Mouse (Mus musculus): ENCODE measurements around the gene Hspd1. TPM values are rescaled to one million over a fixed set of nuclear protein-coding genes. Genes with fewer than 3 reads are reported as not detected.
A peak's percentile ranks its signal among the peaks of the same experiment; 100 is the strongest.

The Hspd1 gene
- polyA plus RNA-seq, 1 experiment = 28.3 TPM

DNA sequence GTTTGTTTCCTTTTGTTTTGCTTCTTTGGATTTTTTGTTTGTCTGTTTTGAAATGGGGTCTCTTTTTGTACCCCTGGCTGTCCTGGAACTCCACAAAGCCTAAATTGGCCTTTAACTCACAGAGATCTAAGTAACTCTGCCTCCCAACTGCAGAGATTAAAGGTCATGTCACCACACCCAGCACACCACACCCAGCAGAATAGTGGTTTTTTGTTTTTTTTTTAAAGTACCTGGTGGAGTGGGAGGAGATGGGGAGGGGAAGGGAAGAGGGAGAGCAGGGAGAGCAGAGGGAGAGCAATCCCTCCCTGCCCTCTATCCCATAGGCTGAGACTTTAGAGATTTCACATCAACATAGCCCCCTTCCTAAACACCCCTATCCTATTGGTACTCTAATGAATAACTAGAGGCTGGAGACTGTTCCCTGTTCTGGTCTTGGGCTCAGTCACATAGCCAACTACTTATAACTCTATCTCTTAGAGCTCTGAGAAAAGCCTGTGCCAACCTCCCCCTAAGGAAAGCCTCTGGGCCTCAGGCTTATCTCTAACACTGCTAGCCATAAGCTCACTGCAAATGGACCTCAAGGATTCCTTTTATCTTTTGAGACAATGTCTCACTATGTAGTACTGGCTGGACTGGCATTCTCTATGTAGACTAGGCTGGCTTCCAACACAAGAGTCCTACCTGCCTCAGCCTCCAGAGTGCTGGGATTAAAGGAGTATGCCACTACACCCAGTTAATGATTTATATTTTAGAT is 56.8 kb downstream of the Hspd1 start:
- no peaks in the 10 kb centered on the region for H3K27me3 ChIP-seq (ENCODE audit: control insufficient read depth, insufficient read depth, low read length)
- H3K27ac ChIP-seq (ENCODE audit: control insufficient read depth, insufficient read depth, low read length) = no peak overlapping the region
- DNase-seq = no peak
- no peaks in the 10 kb centered on the region for H3K36me3 ChIP-seq (ENCODE audit: control insufficient read depth, insufficient read depth, low read length)
- TF ChIP-seq CTCF (IDR thresholded peaks at IDR 0.05; ENCODE audit: borderline replicate concordance, control insufficient read depth, extremely low read depth, insufficient read depth, low read length, poor library complexity) = no peak
- no peak for TF ChIP-seq POLR2A (IDR thresholded peaks at IDR 0.05; ENCODE audit: control insufficient read depth, extremely low read depth, insufficient read depth, low read length, poor library complexity)
- H3K4me3 ChIP-seq (ENCODE audit: control insufficient read depth, insufficient read depth, low read length) = no peak overlapping the region
- H3K4me1 ChIP-seq (replicated peaks; ENCODE audit: control insufficient read depth, insufficient read depth, low read length) = peaks cover 5% of the 10 kb centered on the region

GRCm38 (mm10) chr1:55029446-55029845 is 58.6 kb downstream of the Hspd1 start:
- Histone ChIP-seq H3K27me3 (ENCODE audit: control insufficient read depth, insufficient read depth, low read length) (no peaks in the 10 kb centered on the region), H3K4me1 (replicated peaks; ENCODE audit: control insufficient read depth, insufficient read depth, low read length) (peaks cover 5% of the 10 kb centered on the region), H3K36me3 (ENCODE audit: control insufficient read depth, insufficient read depth, low read length) (no peaks in the 10 kb centered on the region), H3K4me3 (ENCODE audit: control insufficient read depth, insufficient read depth, low read length) (no peak overlapping the region; the same call in 1 of the 2 replicates), H3K27ac (ENCODE audit: control insufficient read depth, insufficient read depth, low read length) (peak overlapping the region; percentile 93)
- DNase-seq = peak; percentile 22
- 33% methylated on average over 4 of the region's 4 CpGs for WGBS
- TF ChIP-seq POLR2A (IDR thresholded peaks at IDR 0.05; ENCODE audit: control insufficient read depth, extremely low read depth, insufficient read depth, low read length, poor library complexity) (no peak), CTCF (IDR thresholded peaks at IDR 0.05; ENCODE audit: borderline replicate concordance, control insufficient read depth, extremely low read depth, insufficient read depth, low read length, poor library complexity) (no peak)

- DNase-seq = peak; percentile 51
Observed at GRCm38 (mm10) chr1:55028512-55029249, 59.4 kb downstream of the Hspd1 start.

DNA sequence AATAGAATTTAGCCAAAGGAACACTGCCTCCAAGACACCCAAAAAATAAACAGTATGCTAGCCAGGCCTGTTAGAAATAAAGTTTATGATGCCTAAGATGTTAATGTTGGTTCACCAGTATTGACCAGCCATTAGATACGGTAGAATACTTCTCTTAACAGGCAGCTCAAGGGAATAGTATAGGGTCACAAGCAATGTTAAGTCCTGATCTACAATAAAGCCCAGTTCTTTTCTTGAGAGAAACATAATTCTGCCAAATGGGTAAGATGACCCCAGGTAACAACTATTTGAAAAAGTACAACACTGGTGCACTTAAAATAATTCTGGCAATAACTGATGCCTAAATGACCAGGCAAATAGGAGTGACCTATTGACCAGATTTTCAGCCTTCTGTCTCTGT is 60.1 kb downstream of the Hspd1 start:
- no peaks in the 10 kb centered on the region for H3K27me3 ChIP-seq (ENCODE audit: control insufficient read depth, insufficient read depth, low read length)
- peaks cover 9% of the 10 kb centered on the region for H3K4me1 ChIP-seq (replicated peaks; ENCODE audit: control insufficient read depth, insufficient read depth, low read length)
- H3K4me3 ChIP-seq (ENCODE audit: control insufficient read depth, insufficient read depth, low read length) = peak overlapping the region; percentile 65; the same call in 1 of the 2 replicates
- no peak overlapping the region for H3K27ac ChIP-seq (ENCODE audit: control insufficient read depth, insufficient read depth, low read length)
- TF ChIP-seq POLR2A (IDR thresholded peaks at IDR 0.05; ENCODE audit: control insufficient read depth, extremely low read depth, insufficient read depth, low read length, poor library complexity) = no peak
- no peak for TF ChIP-seq CTCF (IDR thresholded peaks at IDR 0.05; ENCODE audit: borderline replicate concordance, control insufficient read depth, extremely low read depth, insufficient read depth, low read length, poor library complexity)
- DNase-seq = no peak
- 89% methylated on average over 1 of the region's 1 CpGs for WGBS
- H3K36me3 ChIP-seq (ENCODE audit: control insufficient read depth, insufficient read depth, low read length) = no peaks in the 10 kb centered on the region

More at GRCm38 (mm10) chr1:55028512-55029249, 59.4 kb downstream of the Hspd1 start:
- 22% methylated on average over 11 of the region's 11 CpGs for WGBS
- Histone ChIP-seq H3K4me3 (ENCODE audit: control insufficient read depth, insufficient read depth, low read length) (peak overlapping the region; percentile 47), H3K27ac (ENCODE audit: control insufficient read depth, insufficient read depth, low read length) (peak overlapping the region; percentile 93), H3K36me3 (ENCODE audit: control insufficient read depth, insufficient read depth, low read length) (no peaks in the 10 kb centered on the region), H3K27me3 (ENCODE audit: control insufficient read depth, insufficient read depth, low read length) (no peaks in the 10 kb centered on the region), H3K4me1 (replicated peaks; ENCODE audit: control insufficient read depth, insufficient read depth, low read length) (peaks cover 7% of the 10 kb centered on the region)
- TF ChIP-seq POLR2A (IDR thresholded peaks at IDR 0.05; ENCODE audit: control insufficient read depth, extremely low read depth, insufficient read depth, low read length, poor library complexity) = no peak
- TF ChIP-seq CTCF (IDR thresholded peaks at IDR 0.05; ENCODE audit: borderline replicate concordance, control insufficient read depth, extremely low read depth, insufficient read depth, low read length, poor library complexity) = no peak

Other genes starting within 250 kb of the Hspd1 start
- gene Ankrd44, start 161.9 kb downstream of the Hspd1 start, polyA plus RNA-seq (2012; rRNA removed) = 92.6 and 92.9 TPM in 2 replicates
- gene Sf3b1, start 60.8 kb downstream of the Hspd1 start, polyA plus RNA-seq (2012; rRNA removed) = 90.6 and 110 TPM in 2 replicates
- 5.5 and 6.6 TPM in 2 replicates for gene Coq10b, start 35.5 kb downstream of the Hspd1 start, polyA plus RNA-seq (2012; rRNA removed)
- gene Hspe1, start 111 bp downstream of the Hspd1 start, polyA plus RNA-seq (2012; rRNA removed) = 33.2 and 38.3 TPM in 2 replicates
- gene Mob4, start 43.0 kb upstream of the Hspd1 start, polyA plus RNA-seq (2012; rRNA removed) = 10.7 and 12.4 TPM in 2 replicates
- gene Rftn2, start 138.5 kb upstream of the Hspd1 start, polyA plus RNA-seq (2012; rRNA removed) = 0.48 and 0.55 TPM in 2 replicates
- 4.9 and 5.6 TPM in 2 replicates for gene Mars2, start 148.9 kb upstream of the Hspd1 start, polyA plus RNA-seq (2012; rRNA removed)